Mouse (Mus musculus): ENCODE measurements around the gene Pakap.

DNA sequence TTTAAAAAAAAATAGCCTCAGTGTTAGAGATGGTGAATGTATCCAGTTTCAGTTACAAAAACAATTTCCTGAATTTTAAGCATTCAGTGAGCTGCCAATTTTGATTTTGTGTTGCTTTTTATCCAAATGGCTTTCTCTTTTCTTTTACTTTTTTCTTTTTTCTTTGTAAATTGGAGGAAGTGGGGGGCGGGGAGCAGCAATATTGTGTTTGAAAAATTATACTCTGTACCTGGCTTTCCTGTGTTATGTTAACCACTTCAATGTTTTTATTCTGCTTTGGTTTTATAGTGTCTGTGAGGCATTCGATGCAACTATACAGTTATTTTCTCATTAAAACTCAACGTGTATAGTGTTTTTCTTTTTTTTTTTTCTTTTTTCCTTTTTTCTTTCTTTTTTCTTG, 328.7 kb downstream of the Pakap start:
- TF ChIP-seq MYOD1 (IDR thresholded peaks at IDR 0.05; ENCODE audit: control insufficient read depth, insufficient read length, low read depth) (no peak), CTCF (IDR thresholded peaks at IDR 0.05; ENCODE audit: control insufficient read depth, insufficient read depth, insufficient read length) (no peak), USF1 (IDR thresholded peaks at IDR 0.05; ENCODE audit: low read depth) (no peak), MAX (IDR thresholded peaks at IDR 0.05) (no peak), FOSL1 (IDR thresholded peaks at IDR 0.05; ENCODE audit: insufficient read depth, low read length, poor library complexity, severe bottlenecking) (no peak), MYOG (IDR thresholded peaks at IDR 0.05; ENCODE audit: control insufficient read depth, extremely low read depth, insufficient read length) (no peak), CEBPB (IDR thresholded peaks at IDR 0.05; ENCODE audit: low read depth) (no peak)
